Mouse (Mus musculus) natural killer cell, adult 2 months (primary cell): ENCODE data around the gene Lrrc47.

Experiments used
- DNase-seq, 2 experiments: peaks; one replicate each; pipeline ENCODE4 v3.0.0; 2022; ENCODE audit warnings: low spot score in 2 of 2

Lrrc47 gene

GRCm38 (mm10) chr4:154011646-154012089 lies at the start of gene Lrrc47:
Gene Lrrc47 (plus strand): TSS chr4:154011731.
- DNase-seq: peak; percentile 65 to 73

DNA sequence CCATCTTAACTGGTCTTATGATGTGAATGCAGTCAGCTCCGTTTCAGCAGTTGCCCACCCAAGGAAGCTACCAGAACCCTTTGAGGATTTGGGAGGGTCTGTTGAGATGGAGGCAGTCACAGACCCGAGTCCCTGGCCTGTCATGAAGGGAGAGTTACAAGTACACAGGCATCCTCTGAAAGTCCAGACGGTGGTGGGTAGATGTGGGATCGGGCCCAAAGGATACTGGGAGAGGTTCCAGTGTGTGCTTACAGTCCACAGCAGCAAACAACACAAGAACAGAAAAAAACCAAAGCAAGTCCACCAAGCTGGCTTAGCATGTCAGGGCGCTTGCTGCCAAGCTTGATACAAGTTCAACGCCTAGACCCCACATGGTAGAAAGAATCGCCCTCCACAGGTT lies 48.9 kb upstream of the Lrrc47 start:
- DNase-seq: no peak

DNA sequence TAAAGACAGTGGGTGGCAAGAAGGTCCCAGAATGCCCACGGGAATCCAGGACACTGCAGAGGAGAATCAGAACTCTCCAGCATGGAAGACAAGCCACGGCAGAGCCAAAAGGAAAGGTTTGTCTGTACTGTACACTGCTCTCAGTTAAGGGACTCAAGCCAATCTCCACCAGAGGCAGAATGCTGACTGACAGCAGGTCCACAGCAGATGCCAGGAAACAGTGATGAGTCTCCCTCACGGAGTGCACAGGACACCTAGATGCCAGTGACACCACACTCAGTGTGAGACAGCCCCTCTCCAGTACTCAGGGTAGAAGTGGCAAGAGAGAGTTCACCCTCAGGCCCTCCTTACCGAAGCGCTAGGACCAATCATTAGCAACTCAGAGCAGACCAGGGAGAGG lies 44.9 kb upstream of the Lrrc47 start:
- DNase-seq: no peak

GRCm38 (mm10) chr4:153967556-153967955 lies 44.0 kb upstream of the Lrrc47 start:
- no peak for DNase-seq

DNA sequence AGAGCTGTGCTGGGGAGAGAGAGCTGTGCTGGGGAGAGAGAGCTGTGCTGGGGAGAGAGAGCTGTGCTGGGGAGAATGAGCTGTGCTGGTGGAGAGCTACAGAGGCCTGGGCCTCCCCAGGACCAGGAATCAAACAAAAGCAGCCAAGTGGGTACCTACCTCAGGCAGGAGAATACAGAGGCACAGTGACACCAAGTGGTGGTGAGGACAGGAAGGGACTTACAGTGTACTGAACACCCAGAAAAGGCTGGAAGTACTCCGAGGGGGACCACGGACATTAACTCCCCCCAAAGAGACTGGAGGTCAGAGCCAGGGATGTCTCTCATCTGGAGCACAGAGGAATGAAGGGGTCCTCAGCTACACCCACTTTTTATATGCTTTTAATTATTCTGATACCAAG lies 43.5 kb upstream of the Lrrc47 start:
- no peak for DNase-seq

GRCm38 (mm10) chr4:153974431-153975291 lies 36.9 kb upstream of the Lrrc47 start, which contains the start of the genes Dffb and Cep104:
Gene Dffb (minus strand): TSS chr4:153975126.
Gene Cep104 (plus strand): TSS chr4:153975194.
- peak; percentile 88 to 90 for DNase-seq

GRCm38 (mm10) chr4:153975292-153975662 lies 36.3 kb upstream of the Lrrc47 start:
- DNase-seq: no peak

- DNase-seq: no peak
These were observed 35.8 kb upstream of the Lrrc47 start for GRCm38 (mm10) chr4:153975768-153976167.

- DNase-seq: no peak
These were observed 32.3 kb upstream of the Lrrc47 start for GRCm38 (mm10) chr4:153979243-153979642.

- no peak for DNase-seq
These were observed 31.1 kb upstream of the Lrrc47 start for GRCm38 (mm10) chr4:153980470-153980869.

GRCm38 (mm10) chr4:153992715-153993114 lies 18.8 kb upstream of the Lrrc47 start:
- DNase-seq: no peak

GRCm38 (mm10) chr4:153993505-153993904 lies 18.0 kb upstream of the Lrrc47 start:
- no peak for DNase-seq

DNA sequence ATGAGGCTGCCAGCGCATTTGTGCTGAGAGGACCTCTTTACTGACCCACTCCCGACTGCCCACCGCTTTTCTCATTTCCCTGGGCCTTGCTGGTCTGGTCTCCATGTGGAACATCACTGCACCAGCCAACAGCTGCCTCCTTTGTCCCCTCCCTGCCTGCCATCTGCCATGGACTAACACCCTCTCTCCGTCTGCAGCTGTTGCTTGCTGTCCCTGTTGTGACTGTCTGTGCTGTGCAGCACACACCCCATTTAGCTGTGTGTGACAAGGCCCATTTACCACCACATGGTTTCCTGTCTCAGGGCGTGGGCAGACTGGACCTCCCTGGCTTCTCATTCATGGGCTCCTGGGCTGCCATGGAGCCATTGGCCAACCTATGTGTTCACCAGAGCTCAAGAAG lies 6.0 kb upstream of the Lrrc47 start:
- no peak for DNase-seq

DNA sequence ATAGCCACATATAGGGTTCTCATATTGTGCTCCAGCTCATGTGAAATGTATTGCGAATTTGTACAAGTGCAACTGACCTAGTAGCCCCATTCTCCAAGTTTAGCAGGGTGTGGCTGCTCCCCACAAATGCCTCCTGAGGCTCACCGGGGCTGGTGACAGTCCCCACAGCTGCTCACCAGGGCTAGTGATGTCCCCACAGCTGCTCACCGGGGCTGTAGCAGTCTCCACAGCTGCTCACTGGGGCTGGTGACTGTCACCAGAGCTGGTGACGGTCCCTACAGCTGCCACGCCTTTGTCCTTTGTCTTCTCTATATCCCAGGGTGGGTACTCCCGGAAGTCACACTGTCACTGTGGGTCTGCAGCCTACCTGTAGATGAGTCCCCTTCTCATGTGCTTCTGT lies 5.3 kb upstream of the Lrrc47 start:
- no peak for DNase-seq

DNA sequence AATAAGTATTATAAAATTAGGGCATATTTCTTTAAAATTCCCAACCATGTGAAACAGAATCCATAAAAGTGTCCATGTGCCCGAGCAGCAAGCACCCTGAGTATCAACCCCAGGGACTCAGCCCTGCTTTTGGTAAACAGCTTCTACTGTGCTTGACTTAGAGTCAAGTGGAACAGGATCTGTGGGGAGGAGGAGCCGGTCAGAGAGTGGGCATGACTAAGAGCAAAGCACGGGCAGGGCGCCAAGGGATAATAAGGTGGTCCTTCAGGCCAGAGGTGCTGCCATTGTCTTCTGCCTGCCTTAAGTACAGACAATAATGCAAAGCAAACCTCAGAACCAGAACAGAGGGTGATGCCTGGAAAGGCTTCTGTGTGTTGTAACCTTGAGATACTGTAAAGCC lies 3.8 kb upstream of the Lrrc47 start:
- DNase-seq: no peak

GRCm38 (mm10) chr4:154010907-154011645 lies 455 bp upstream of the Lrrc47 start:
- DNase-seq: no peak

DNA sequence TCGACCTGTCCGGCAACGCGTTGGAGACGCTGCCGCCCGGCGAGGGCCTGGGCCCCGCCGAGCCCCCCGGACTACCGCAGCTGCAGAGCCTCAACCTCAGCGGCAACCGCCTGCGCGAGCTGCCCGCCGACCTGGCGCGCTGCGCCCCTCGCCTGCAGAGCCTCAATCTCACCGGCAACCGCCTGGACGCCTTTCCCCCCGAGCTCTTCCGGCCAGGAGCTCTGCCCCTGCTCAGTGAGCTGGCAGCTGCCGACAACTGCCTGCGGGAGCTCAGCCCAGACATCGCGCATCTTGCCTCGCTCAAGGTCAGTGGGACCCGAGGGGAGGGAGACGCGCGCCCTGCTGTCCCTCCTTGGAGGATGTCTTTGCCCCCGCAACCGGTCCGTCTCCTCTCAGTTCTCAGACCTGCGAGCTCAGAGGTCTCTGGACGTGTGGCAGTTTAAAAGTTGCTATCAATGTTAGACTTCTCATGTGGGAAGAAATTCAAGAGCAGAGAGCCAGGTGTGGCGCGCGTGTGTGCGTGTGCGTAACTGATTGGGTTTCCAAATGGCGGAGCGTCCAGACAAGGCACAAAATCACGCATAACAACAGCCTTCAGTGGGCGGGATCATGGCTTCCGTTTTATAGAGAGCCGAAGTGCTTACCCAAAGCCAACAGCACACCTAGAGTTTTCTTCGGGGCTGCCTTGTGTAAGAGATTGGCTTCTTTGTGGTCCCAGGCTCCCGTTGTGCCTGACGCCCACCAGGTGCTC lies 776 bp downstream of the Lrrc47 start:
- peak in 1 of 2 experiments; percentile 8 for DNase-seq

GRCm38 (mm10) chr4:154015476-154015875 lies 3.9 kb downstream of the Lrrc47 start:
- no peak for DNase-seq

DNA sequence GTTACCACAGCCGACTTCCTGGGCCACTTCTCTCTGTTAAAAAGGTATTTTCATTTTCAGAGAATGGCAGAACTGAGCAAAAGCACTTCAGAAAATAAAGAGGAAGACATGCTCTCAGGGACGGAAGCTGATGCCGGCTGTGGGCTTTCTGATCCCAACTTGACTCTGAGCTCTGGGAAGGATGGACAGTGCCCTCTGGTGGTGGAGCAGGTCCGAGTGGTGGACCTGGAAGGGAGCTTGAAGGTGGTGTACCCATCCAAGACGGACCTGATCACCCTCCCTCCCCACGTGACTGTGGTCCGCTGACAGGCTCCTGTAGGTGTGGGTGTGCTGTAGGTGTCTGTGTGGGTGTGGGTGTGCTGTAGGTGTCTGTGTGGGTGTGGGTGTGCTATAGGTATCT lies 8.0 kb downstream of the Lrrc47 start:
- DNase-seq: peak in 1 of 2 experiments; percentile 29

DNA sequence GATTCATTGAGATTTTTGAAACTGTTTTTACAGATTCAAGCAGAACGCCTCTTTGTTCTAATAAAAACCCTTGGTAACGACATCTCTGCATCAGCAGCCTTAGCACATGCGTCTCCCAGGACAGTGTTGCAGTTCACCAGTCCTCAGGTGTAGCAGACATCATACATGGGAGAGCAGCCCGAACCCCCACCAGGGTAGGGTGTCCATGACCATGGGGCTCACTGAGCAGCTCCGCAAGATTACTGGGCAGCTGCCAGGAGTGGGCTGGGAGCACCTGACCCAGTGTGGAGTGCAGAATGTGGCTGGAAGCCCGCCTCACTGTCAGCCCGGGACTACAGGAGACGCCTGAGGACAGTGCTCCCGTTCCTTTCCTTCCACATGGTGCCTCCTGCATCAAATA lies 9.9 kb downstream of the Lrrc47 start:
- no peak for DNase-seq

DNA sequence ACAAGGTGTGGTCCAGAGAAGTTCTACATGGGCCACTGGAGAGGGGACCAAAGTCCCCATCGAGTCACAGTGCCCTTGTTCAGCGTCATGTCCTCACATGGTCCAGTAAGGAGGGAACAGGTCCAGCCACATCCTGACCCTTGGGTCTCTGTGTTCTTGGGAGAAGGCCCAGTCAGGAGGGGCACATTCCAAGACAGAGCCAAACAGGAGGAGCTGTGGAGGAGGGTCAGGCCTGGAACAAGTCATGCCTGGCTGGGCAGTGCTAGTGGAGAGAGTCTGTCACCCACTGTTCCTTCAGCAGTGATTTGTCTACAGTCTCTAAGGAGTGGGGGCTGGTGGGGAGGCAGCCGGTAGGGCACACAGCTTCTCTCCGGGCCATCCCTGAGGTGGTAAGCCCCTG lies 10.9 kb downstream of the Lrrc47 start:
- DNase-seq: no peak

DNA sequence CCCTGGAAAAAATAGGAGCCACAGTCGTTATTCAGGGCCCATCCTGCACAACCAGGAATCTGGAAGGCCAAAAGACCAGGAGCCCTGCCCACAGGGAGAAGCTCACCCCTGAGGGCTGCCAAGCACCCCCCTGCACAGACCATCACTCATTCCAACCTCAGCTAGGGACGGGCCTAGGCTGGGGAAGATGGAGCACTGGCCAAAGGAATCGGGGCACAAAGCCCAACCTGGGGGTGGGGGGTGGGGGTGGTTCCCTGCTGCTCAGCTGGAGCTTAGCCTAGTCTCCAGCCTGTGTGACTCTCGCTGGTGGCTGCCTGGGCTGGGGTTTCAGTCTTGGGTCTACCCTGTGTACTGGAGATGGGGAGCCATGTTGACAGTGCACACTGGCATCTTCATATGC lies 11.3 kb downstream of the Lrrc47 start:
- DNase-seq: no peak
